Mouse (Mus musculus): Measurements from ENCODE around the gene Agpat3. TPM values are rescaled to one million over a fixed set of nuclear protein-coding genes. Genes with fewer than 3 reads are reported as not detected.
A peak's percentile ranks its signal among the peaks of the same experiment; 100 is the strongest.

The Agpat3 gene
- total and polyA plus RNA-seq, 2 experiments from 2014 or later = 94.9 to 101 TPM

DNA sequence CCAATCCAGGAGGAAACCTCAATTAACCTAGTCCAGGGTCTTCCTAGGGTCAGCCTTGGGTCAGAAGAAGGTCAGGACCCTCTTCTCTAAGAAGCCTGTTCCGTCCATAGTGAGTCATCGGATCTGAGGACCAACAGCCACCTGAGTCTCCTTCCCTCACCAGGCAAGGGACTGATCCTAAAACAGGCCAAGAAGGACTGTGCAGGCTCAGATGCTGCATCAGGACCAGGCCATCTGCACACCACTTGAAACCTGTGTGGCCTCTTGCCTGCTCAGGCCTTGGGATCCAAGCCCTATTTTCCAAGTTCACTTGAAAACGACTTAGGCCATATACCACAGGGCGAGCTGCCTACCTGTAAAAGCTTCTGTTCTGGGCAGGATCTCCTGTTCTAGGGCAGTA, 907 bp upstream of the Agpat3 start:
- no peaks in the 10 kb centered on the region for H3K9me3 ChIP-seq (ENCODE audit: low read length)
- H3K27ac ChIP-seq (ENCODE audit: low read depth, low read length) = peak overlapping the region; percentile 80; the same call in 1 of the 2 replicates
- TF ChIP-seq CTCF (IDR thresholded peaks at IDR 0.05; ENCODE audit: low read depth) = no peak
- DNase-seq (no peak), ATAC-seq (no peak)
- H3K36me3 ChIP-seq (ENCODE audit: insufficient read depth) = no peaks in the 10 kb centered on the region
- H3K4me2 ChIP-seq (ENCODE audit: low read depth) = peak overlapping the region; percentile 85
- peak overlapping the region; percentile 97; the same call in 1 of the 2 replicates for H3K9ac ChIP-seq
- no peaks in the 10 kb centered on the region for H3K27me3 ChIP-seq (ENCODE audit: insufficient read depth, low read length)
- H3K4me1 ChIP-seq (ENCODE audit: insufficient read depth) = peaks cover 9% of the 10 kb centered on the region; the same call in 1 of the 2 replicates
- peak overlapping the region; percentile 87; the same call in 1 of the 2 replicates for H3K4me3 ChIP-seq (ENCODE audit: low read depth, low read length)
- WGBS = 79% methylated on average over 4 of the region's 4 CpGs

DNA sequence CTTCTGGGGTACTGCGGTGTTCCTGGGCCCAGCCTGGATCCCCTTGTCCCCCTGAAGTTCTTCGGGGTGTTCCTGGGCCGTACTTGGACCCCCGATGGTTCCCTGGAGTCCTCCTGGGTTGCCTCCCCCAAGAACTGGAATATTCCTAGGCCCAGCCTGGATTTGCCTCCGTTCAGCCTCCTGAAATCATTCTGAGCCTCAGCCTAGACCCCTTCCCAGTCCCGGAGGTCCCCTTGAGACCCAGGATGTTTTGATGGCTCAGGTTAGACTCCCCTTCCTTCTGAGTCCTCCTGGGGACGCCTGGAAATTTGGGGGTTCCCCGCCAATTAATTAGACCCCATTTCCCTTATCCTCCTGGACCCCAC, 359 bp upstream of the Agpat3 start:
- H3K4me2 ChIP-seq (ENCODE audit: low read depth) = peak overlapping the region; percentile 85
- no peaks in the 10 kb centered on the region for H3K9me3 ChIP-seq (ENCODE audit: low read length)
- H3K27ac ChIP-seq (ENCODE audit: low read depth, low read length) = peak overlapping the region; percentile 80
- peaks cover 9% of the 10 kb centered on the region; the same call in 1 of the 2 replicates for H3K4me1 ChIP-seq (ENCODE audit: insufficient read depth)
- H3K27me3 ChIP-seq (ENCODE audit: insufficient read depth, low read length) = no peaks in the 10 kb centered on the region
- no peak for TF ChIP-seq CTCF (IDR thresholded peaks at IDR 0.05; ENCODE audit: low read depth)
- no peaks in the 10 kb centered on the region for H3K36me3 ChIP-seq (ENCODE audit: insufficient read depth)
- no peak; the same call in 1 of the 2 replicates for ATAC-seq
- peak overlapping the region; percentile 87 for H3K4me3 ChIP-seq (ENCODE audit: low read depth, low read length)
- no peak for DNase-seq
- H3K9ac ChIP-seq = peak overlapping the region; percentile 97
- WGBS = 20% methylated on average over 8 of the region's 8 CpGs

GRCm38 (mm10) chr10:78351564-78351886, 764 bp downstream of the Agpat3 start:
- H3K27ac ChIP-seq (ENCODE audit: low read depth, low read length) = peak overlapping the region; percentile 80
- ATAC-seq (no peak), DNase-seq (no peak)
- H3K36me3 ChIP-seq (ENCODE audit: insufficient read depth) = no peaks in the 10 kb centered on the region
- H3K4me1 ChIP-seq (ENCODE audit: insufficient read depth) = peaks cover 9% of the 10 kb centered on the region; the same call in 1 of the 2 replicates
- peak overlapping the region; percentile 97 for H3K9ac ChIP-seq
- peak overlapping the region; percentile 87 for H3K4me3 ChIP-seq (ENCODE audit: low read depth, low read length)
- no peaks in the 10 kb centered on the region for H3K9me3 ChIP-seq (ENCODE audit: low read length)
- no peak for TF ChIP-seq CTCF (IDR thresholded peaks at IDR 0.05; ENCODE audit: low read depth)
- WGBS = 3% methylated on average over 13 of the region's 13 CpGs
- peak overlapping the region; percentile 85 for H3K4me2 ChIP-seq (ENCODE audit: low read depth)
- H3K27me3 ChIP-seq (ENCODE audit: insufficient read depth, low read length) = no peaks in the 10 kb centered on the region

DNA sequence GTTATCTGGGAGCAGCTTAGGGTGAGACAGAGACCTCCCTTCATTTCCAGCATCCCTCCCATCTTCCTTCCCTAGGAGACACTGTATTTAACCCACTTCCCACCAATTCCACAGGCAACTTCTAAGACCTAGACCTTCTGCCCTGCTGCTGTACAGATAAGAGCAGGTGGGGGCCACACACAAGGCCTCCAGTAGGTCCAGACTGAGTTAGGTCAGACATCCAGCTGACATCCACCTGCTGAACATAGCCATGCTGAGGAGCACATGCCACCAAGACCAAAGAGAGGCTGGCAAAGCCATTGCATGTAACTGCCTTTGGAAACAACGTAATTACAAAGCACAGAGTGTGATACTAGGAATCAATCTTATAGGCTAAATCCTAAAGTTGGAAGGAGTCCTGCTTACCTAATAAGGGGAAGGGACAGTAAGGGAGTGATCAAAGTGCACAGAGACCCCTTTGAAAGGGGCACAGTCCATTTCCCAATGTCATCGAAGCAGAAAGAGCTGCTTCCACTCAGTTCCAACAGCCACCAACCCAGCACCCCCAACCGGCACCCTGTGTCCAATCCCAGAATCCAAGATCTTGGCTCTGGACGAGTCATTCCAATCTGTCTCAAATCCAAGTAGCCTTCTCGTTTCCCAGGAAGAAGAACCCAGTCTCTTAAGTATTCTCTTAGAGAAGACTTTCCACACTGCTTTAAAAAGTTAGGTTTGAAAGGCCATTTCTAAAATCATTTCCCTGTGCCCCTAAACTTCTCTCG, 1.3 kb downstream of the Agpat3 start:
- H3K27ac ChIP-seq (ENCODE audit: low read depth, low read length) = no peak overlapping the region
- TF ChIP-seq CTCF (IDR thresholded peaks at IDR 0.05; ENCODE audit: low read depth) = no peak
- no peaks in the 10 kb centered on the region for H3K9me3 ChIP-seq (ENCODE audit: low read length)
- DNase-seq = no peak
- peak overlapping the region; percentile 87 for H3K4me3 ChIP-seq (ENCODE audit: low read depth, low read length)
- H3K4me1 ChIP-seq (ENCODE audit: insufficient read depth) = peaks cover 9% of the 10 kb centered on the region; the same call in 1 of the 2 replicates
- H3K36me3 ChIP-seq (ENCODE audit: insufficient read depth) = no peaks in the 10 kb centered on the region
- H3K9ac ChIP-seq = peak overlapping the region; percentile 97
- no peaks in the 10 kb centered on the region for H3K27me3 ChIP-seq (ENCODE audit: insufficient read depth, low read length)
- WGBS = 15% methylated on average over 6 of the region's 6 CpGs
- peak overlapping the region; percentile 85 for H3K4me2 ChIP-seq (ENCODE audit: low read depth)
- ATAC-seq = no peak

GRCm38 (mm10) chr10:78349464-78350165, 2.7 kb downstream of the Agpat3 start:
- WGBS = 70% methylated on average over 15 of the region's 15 CpGs
- H3K27me3 ChIP-seq (ENCODE audit: insufficient read depth, low read length) = no peaks in the 10 kb centered on the region
- no peak for ATAC-seq
- H3K9ac ChIP-seq = no peak overlapping the region
- DNase-seq = no peak
- peaks cover 9% of the 10 kb centered on the region; the same call in 1 of the 2 replicates for H3K4me1 ChIP-seq (ENCODE audit: insufficient read depth)
- no peak for TF ChIP-seq CTCF (IDR thresholded peaks at IDR 0.05; ENCODE audit: low read depth)
- no peak overlapping the region for H3K27ac ChIP-seq (ENCODE audit: low read depth, low read length)
- no peaks in the 10 kb centered on the region for H3K9me3 ChIP-seq (ENCODE audit: low read length)
- H3K4me3 ChIP-seq (ENCODE audit: low read depth, low read length) = no peak overlapping the region
- H3K36me3 ChIP-seq (ENCODE audit: insufficient read depth) = no peaks in the 10 kb centered on the region
- no peak overlapping the region for H3K4me2 ChIP-seq (ENCODE audit: low read depth)

DNA sequence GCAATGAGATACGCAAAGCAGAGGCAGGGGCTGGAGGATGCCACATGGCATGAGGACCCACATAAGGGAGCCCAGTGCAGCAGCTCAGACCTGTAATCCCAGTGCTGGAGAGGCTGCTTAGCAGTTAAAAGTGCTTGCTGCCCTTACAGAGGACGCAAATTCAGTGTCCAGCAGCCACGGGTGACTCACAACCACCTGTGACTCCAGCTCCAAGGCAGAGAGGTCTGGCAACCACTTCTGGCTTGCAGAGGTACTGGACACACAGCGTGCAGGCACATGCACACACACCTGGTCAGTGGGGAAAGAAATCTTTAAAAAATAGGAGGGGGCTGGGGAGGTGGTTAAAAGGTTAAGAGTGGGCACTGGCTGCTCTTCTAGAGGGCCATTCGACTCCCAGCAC, 4.1 kb downstream of the Agpat3 start:
- no peak for TF ChIP-seq CTCF (IDR thresholded peaks at IDR 0.05; ENCODE audit: low read depth)
- no peak overlapping the region for H3K9ac ChIP-seq
- 91% methylated on average over 5 of the region's 5 CpGs for WGBS
- ATAC-seq (no peak), DNase-seq (no peak)
- peaks cover 9% of the 10 kb centered on the region; the same call in 1 of the 2 replicates for H3K4me1 ChIP-seq (ENCODE audit: insufficient read depth)
- no peak overlapping the region for H3K4me2 ChIP-seq (ENCODE audit: low read depth)
- no peaks in the 10 kb centered on the region for H3K27me3 ChIP-seq (ENCODE audit: insufficient read depth, low read length)
- H3K36me3 ChIP-seq (ENCODE audit: insufficient read depth) = no peaks in the 10 kb centered on the region
- H3K9me3 ChIP-seq (ENCODE audit: low read length) = no peaks in the 10 kb centered on the region
- H3K27ac ChIP-seq (ENCODE audit: low read depth, low read length) = no peak overlapping the region
- no peak overlapping the region for H3K4me3 ChIP-seq (ENCODE audit: low read depth, low read length)

DNA sequence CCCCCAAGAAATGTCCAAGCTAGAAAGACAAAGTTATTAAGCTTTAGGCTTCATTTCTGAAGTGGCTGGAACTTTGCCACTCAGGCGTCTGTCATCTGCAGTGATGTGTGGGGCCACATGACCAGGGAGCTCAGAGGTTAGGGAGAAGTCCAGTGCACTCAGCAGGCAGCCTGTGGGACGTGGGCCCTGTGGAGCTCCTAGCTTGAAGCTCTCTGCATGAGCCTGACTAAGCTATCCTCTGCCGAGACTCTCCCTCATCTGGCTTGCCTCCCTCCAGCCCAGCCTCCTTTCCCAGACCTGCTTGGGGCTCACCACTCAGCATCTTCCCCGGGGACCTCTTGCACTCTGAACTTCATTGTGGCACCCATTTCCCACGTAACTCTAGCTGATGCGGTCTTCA, 4.8 kb downstream of the Agpat3 start:
- WGBS = 70% methylated on average over 6 of the region's 6 CpGs
- TF ChIP-seq CTCF (IDR thresholded peaks at IDR 0.05; ENCODE audit: low read depth) = no peak

More for the DNA sequence above, 4.8 kb downstream of the Agpat3 start:
- Histone ChIP-seq H3K4me2 (ENCODE audit: low read depth) (no peak overlapping the region), H3K27ac (ENCODE audit: low read depth, low read length) (no peak overlapping the region), H3K4me3 (ENCODE audit: low read depth, low read length) (no peak overlapping the region), H3K9ac (no peak overlapping the region), H3K27me3 (ENCODE audit: insufficient read depth, low read length) (no peaks in the 10 kb centered on the region), H3K4me1 (ENCODE audit: insufficient read depth) (peaks cover 9% of the 10 kb centered on the region; the same call in 1 of the 2 replicates), H3K36me3 (ENCODE audit: insufficient read depth) (0 out of 2 replicates have a peak, but pooled peaks cover 2% of the 10 kb centered on the region), H3K9me3 (ENCODE audit: low read length) (no peaks in the 10 kb centered on the region)
- no peak for ATAC-seq
- DNase-seq = no peak

Measured in forebrain, postnatal 0 days (tissue).